ENCODE assay signal across 13 mouse cellular contexts in the genomic region with DNA sequence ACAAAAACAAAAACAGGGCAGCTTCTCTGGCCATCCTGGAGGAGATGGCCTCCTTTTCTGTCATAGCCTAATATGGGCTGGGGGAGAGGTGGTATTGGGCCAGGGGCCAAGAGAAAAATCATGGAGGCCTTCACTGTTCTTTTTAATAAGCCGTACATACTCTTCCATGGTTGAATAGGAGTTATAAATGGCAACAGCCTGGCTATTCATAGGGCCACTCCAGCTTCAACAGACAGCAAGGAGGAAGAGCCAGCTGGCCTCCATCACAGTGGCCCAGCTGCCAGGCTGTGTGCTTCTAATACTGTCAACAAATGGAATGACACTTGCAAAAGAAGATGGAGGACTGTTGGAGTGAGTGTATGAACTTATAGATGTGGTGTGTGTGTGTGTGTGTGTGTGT. TPM values are rescaled to one million over a fixed set of nuclear protein-coding genes. Genes with fewer than 3 reads are reported as not detected.
DNase-seq lines count a peak whose midpoint lies in the region; ATAC-seq and TF ChIP-seq lines count a peak whose summit lies in the region.
"Had no signal": no experiment of that assay in that cellular context is flagged by ENCODE, and none has a peak within 500 bp of the region (broad histone marks: within the 10 kb centered on the region; RNA-seq: fewer than 3 reads in every experiment).

No protein-coding gene starts in this region.

- ATAC-seq in cerebellum, adult (ENCODE audit: insufficient number of reproducible peaks, low FRiP score, low TSS enrichment), result no peak
- ATAC-seq in heart, embryonic 16.5 days (replicated peaks; ENCODE audit: extremely low read depth, insufficient read depth, low FRiP score), result peak; percentile 40; the same call in 1 of the 2 replicates

- H3K9me3 ChIP-seq in heart, embryonic 16.5 days (replicated peaks; ENCODE audit: control insufficient read depth, low read length), result no peaks in the 10 kb centered on the region
- H3K9me3 ChIP-seq: embryonic facial prominence, embryonic 13.5 days; kidney, embryonic 15.5 days had no signal

- TF ChIP-seq POLR2A in brain, embryonic 14.5 days (IDR thresholded peaks at IDR 0.05; ENCODE audit: borderline replicate concordance, extremely low read depth, insufficient read depth, insufficient read length, poor library complexity, severe bottlenecking), result no peak

- H3K4me3 ChIP-seq in heart, embryonic 16.5 days (ENCODE audit: low read length), result no peak overlapping the region
- H3K4me3 ChIP-seq: embryonic facial prominence, embryonic 13.5 days; kidney, embryonic 15.5 days had no signal

- no peak overlapping the region for H3K9ac ChIP-seq in heart, embryonic 16.5 days (ENCODE audit: low read length)
- H3K9ac ChIP-seq: embryonic facial prominence, embryonic 13.5 days; kidney, embryonic 15.5 days had no signal

- no peak overlapping the region for H3K4me2 ChIP-seq in heart, embryonic 16.5 days (ENCODE audit: low read depth, low read length)
- H3K4me2 ChIP-seq: embryonic facial prominence, embryonic 13.5 days; kidney, embryonic 15.5 days had no signal

- H3K27me3 ChIP-seq in heart, embryonic 16.5 days (ENCODE audit: control insufficient read depth, insufficient read depth, low read length), result no peaks in the 10 kb centered on the region
- H3K27me3 ChIP-seq: embryonic facial prominence, embryonic 13.5 days; kidney, embryonic 15.5 days had no signal

- no peak for TF ChIP-seq CTCF in brain, embryonic 14.5 days (IDR thresholded peaks at IDR 0.05; ENCODE audit: borderline replicate concordance, extremely low read depth, insufficient read depth, insufficient read length)

- H3K4me1 ChIP-seq in heart, embryonic 16.5 days (ENCODE audit: control insufficient read depth, insufficient read depth, low read length), result peaks cover 53% of the 10 kb centered on the region
- H3K4me1 ChIP-seq: embryonic facial prominence, embryonic 13.5 days; kidney, embryonic 15.5 days had no signal

- peak overlapping the region; percentile 78 for H3K27ac ChIP-seq in heart, embryonic 16.5 days (ENCODE audit: low read length)
- H3K27ac ChIP-seq: embryonic facial prominence, embryonic 13.5 days; kidney, embryonic 15.5 days; macrophage had no signal

- no peaks in the 10 kb centered on the region for H3K36me3 ChIP-seq in heart, embryonic 16.5 days (ENCODE audit: control insufficient read depth, insufficient read depth)

- WGBS in heart, embryonic 16.5 days, result 24% methylated on average over 1 of the region's 1 CpGs

- peak; percentile 16 to 19 for DNase-seq in cerebellum, postnatal 14 days
- DNase-seq in layer of hippocampus, adult 11-12 months (ENCODE audit: low spot score), result peak; percentile 12
- no peak for DNase-seq in layer of hippocampus, adult 9-10 months (ENCODE audit: low spot score)
- DNase-seq in brain, embryonic 14.5 days (ENCODE audit: low read depth), result peak; percentile 72
- no peak for DNase-seq in adrenal gland, postnatal 10 days
- no peak for DNase-seq in urinary bladder, postnatal 36 days (ENCODE audit: low spot score in 2 of 2)
- DNase-seq: right cerebral cortex, postnatal 14 days had no signal

RNA-seq across cellular contexts. Expression of gene Grb10, which starts 41.4 kb away (rescaled TPM):
- polyA plus RNA-seq in brain, embryonic 14.5 days (2012; rRNA removed), result 128 and 146 TPM in 2 replicates
- 496 and 553 TPM in 2 replicates for polyA plus RNA-seq in heart, embryonic 16.5 days (2015; fragmentation: Nextera tagmentation; extraction: Ambion mirVana)
- total RNA-seq in adrenal gland, postnatal 10 days (2021), result 100 to 1,000 TPM; 185 to 186 TPM
- total RNA-seq: MEL had no signal
- polyA plus RNA-seq: macrophage had no signal

Comparison
In these comparisons a context has a peak if more than half of its experiments do, and no peak if none do; other contexts are left out.
1. DNase-seq: peak in cerebellum, postnatal 14 days (2 of 2), layer of hippocampus, adult 11-12 months (single experiment) and brain, embryonic 14.5 days (single experiment); none in layer of hippocampus, adult 9-10 months (single experiment), adrenal gland, postnatal 10 days (single experiment) and urinary bladder, postnatal 36 days (0 of 2).